Mouse (Mus musculus) cerebellum, postnatal 4 days (tissue): ENCODE measurements around the gene Arvcf.

Experiments
- DNase-seq, 2 experiments: peaks; one replicate each; pipeline ENCODE4 v3.0.0; 2022; ENCODE audit warnings: low spot score in 2 of 2, mixed read lengths in 1 of 2

Arvcf gene

DNA sequence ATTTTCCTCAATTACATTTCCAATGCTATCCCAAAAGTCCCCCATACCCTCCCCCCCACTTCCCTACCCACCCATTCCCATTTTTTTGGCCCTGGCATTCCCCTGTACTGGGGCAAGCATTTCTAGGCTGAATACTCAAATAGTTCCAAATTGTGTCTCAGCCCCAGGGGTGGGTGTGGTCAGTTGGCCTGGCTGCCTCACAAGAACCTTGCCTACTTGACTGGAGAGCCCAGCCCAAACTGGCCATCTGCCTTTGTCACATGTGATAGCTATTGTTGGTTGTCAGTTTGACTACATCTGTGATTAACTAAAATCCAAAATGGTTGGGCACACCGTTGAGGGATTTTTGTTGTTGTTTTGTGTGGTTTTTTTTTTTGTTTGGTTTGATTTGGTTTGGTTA lies 9.0 kb downstream of the Arvcf start:
- DNase-seq, result no peak

DNA sequence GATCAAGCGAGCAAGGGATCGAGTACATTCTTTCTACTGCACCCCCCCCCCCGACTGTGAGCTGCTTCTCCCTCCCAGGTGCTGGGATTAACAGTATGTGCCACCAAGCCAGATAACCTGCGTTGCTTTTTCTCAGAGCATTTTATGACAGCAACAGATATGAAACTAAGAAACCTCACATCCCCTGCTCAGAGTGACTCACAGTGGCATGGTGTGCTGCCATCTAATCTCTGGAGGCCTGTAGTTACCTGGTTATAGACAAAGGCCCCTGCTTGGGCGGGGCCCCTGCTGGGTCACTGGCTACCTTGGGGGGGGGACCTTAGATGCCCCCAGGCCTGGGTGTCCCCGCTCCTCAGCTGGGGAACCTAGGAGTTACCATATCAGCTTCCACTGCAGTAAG lies 10.0 kb downstream of the Arvcf start:
- DNase-seq, result no peak

DNA sequence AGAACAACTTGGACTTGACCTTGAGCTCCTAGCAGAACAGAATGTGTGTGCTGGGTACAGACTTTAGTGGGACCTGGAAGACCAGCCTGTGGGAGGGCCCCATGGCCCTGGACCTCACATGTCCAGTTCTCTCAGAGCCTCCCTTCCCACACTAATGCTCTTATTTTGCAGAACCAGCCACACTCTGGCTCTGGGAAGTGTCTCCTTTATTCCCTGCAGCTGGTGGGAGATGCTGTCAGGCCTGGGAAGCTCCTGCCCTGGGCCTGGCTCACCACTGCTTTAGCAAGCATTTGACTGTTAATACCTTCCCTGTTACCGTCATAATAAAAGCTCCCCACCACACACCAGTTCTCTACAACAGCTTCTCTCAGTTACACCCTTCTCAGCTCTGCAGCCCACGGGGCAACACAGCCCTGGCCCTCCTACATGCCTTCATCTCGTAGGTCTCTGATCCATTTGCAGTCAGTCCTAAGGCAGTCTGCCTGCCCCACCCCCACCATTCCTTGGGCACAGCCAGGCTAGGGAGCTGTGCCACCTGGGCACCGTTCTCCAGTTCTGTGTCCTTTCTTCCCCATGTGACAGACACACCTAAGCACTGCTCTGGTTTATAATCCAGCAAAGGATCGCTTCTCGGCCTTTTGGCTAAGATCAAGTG lies 12.3 kb downstream of the Arvcf start:
- DNase-seq, result no peak

DNA sequence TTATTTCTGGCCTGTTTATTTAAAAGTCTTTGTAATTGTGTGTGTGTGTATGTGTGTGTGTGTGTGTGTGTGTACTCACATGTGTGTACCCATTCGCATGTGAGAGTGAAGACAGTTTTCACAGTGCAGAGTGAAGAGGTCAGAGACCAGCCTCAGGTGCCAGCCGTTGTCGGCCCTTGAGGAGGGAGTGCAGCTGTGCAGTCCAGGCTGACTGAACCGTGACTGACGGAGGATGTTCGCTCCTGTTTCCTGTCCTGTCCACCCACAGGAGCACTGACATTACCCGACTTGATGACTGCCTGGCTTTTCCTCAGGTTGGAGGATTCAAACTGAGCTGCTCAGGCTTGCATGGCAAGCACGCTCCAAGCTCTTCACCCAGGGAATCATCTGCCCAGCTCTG lies 15.0 kb downstream of the Arvcf start:
- no peak for DNase-seq

DNA sequence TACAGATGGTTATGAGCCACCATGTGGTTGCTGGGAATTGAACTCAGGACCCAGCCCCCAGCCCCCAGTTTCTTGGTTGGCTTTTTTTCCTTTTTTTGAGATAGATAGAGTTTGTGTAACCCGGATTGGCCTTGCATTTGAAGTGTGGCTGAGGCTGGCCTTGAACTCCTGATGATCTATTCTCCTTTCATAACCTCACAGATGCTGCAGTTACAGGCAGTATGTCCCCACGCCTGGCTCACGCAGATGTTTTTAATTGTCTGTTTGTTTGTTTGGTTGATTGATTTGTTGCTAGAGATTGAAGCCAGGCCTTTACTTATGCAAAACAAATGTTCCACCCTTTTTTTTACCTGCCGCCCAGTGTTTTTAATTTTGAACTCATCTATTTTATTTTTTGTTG lies 18.9 kb downstream of the Arvcf start:
- no peak for DNase-seq

DNA sequence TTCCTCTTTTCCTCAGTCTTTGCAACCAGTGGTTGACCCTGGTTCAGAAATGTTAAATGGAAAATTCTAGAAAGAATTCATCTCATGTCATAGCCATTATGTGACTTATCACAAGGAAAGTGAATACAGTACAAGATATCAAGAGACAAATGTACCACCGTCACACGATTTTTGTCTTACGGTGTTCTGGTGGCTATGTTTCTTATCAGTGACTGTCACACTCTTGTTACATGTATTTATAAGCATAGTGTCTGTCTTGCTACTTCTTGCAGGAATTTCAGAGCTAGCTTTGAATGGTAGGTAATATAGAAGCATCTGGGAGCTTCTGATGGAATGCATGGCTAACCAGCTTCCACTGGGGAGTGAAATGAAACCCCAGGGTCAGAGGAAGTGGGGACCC lies 22.2 kb downstream of the Arvcf start:
- no peak for DNase-seq

DNA sequence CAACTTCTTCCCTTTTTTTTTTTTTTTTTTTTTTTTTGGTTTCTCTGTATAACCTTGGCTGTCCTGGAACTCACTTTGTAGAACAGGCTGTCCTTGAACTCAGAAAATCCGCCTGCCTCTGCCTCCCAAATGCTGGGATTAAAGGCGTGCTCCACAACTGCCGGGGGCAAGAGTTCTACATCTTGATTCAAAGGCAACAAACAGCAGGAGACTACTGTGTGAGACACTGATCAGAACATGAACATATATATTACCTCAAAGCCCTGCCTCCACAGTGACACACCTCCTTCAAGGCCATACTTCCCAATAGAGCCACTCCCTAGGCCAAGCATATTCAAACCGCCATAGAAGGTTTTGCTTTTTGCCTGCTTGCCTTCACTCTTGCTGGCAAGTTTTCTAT lies 25.6 kb downstream of the Arvcf start:
- no peak for DNase-seq

DNA sequence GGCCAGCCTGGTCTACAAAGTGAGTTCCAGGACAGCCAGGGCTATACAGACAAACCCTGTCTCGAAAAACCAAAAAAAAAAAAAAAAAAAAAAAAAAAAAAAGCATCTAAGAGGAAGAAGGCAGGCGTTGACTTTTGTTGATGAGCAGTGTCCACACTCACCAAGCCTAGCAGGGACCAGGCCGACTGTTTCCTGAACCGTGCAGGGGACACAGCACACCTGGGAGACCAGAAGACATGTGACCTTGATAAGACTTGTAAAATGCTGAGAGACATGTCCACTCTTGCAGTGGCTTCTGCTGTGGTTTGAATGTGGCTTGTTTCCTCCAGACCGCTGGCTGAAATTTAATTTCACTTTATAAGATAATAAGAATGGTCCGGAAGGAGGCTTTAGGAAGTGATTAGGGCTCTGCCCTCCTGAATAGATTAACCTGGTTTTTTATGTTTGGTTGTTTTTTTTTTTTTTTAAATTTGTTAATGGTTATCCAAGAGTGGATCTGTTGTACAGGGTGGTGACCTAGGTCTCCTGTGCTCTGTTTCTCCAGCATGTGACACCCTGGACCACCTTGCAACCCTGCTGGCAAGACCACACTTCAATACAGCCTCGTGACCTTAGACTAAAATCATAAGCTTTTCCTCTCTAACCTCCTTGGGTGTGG lies 28.4 kb downstream of the Arvcf start:
- no peak for DNase-seq

DNA sequence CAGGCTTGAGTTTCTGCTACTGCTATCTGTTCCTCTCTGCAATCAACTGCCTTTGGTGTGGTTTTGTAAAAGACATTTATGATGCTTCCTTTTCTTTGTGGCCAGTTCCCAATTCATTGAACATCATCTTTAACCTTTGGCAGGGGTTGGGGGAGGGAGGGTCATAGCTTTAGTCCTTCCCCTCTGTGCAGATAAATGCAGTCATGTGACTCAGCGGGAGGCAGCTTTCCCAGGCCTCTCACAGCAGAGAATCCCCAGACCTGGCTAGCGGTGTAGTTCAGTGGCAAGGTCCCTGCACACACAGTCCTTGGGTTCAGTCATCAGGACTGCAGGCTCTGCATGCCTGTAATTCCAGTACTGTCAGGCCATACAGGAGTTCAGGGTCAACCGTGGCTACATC lies 29.2 kb downstream of the Arvcf start:
- no peak for DNase-seq

DNA sequence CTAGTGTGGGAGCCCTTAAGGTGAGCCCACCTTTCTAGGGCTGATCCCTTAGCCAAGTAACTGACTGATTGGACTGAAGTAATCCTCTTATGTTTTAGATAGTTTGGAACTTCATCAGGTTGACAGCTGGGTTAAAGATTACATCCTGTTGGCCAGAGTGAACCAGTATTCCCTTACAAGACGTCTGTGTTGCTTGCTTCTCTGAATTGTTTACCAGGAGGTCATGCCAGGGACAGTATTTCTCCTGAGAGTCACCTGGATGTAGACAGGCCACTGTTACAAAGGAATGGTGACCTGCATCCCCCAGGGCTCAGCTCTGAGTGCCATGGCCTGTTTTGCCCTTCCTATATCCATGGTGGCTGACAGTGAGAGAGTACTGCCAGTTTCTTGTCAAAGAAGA lies 30.5 kb downstream of the Arvcf start:
- DNase-seq, result no peak

DNA sequence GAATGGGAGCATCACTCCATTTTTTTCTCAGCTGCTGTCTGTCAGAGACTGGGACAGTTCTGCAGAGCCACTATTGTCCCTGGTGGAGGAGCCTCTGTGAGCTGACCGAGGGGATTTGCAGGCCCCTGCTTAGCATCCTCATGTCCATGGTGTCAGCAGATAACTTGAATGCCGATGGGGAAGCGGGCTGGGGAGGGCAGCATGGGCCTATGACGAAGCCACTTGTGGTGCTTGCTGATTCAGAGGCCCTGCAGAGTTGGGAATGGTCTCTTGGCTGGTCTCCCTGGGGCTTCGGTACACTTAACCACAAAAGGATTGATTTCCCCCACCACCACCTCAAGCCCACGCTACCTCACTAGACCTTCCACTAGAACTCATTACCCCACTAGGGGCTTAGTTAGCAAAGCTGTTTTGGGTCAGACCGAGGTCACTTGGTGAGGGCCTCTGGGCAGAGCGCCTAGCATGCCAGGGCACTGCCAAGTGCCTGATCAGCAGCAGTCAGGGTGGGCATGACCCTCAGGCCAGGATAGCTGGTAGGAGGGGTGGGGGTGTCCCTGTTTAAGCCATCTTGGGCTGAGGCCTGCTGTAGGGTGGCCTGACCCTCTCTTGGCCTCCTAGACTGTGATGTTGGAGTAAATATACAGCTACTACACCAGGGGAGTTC lies 31.5 kb downstream of the Arvcf start:
- DNase-seq, result peak in 1 of 2 experiments; percentile 16

DNA sequence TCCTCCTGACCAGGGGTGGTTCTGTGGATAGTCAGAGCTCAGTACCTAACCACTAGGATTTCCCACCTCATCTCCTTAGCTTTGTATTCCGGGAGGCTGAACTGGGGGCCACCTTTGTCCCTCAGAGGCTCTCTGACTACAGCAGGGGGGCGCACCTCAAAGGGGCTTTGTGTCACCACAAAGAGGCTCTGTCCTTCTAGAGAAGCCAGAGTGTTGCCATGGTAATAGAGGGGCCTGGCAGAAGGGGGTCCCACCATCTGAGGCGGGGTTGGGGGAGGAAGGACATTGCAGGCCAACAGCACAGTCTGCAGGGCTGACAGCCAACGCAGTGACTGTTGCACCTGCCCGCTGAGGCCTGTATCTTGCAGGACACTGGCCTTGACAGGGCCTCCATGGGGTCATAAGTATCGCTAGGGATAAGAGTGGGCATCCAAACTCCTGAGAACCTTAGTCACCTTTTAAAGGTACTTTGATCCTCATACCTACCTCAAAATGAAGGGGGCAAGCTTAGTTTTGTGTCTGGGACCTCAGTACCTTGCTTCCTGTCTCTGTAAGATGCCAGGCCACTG lies 32.6 kb downstream of the Arvcf start:
- DNase-seq, result peak in 1 of 2 experiments; percentile 51

DNA sequence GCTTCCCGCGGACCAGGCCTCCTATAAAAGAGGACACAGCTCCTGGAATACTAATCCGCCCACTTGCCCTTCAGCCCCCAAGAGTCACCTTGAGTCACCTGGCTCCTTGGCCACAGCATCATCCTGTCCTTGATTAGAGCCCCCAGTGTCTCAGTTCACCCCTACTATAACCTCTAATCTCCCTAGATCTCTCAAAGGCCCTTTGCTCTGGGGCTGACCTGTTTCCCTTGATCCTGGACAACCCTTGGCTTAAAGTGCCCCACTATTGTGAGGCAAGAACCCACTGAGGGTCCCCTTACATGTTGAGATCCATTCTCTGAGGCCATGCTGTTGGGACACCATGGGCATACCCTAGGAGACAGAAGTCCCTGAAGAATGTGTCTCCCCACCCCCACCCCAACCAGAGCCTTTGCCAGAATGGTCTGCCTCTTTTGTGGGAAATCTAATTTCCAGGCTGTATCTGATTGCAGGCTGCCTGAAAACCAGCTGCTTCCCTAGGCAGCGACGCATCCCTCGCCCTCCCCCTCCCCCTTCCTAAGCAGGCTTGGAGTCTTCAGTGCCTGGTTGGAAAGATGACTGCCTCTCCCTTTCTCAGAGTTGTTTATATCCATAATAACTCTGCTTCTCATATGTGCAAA lies 33.8 kb downstream of the Arvcf start:
- no peak for DNase-seq

DNA sequence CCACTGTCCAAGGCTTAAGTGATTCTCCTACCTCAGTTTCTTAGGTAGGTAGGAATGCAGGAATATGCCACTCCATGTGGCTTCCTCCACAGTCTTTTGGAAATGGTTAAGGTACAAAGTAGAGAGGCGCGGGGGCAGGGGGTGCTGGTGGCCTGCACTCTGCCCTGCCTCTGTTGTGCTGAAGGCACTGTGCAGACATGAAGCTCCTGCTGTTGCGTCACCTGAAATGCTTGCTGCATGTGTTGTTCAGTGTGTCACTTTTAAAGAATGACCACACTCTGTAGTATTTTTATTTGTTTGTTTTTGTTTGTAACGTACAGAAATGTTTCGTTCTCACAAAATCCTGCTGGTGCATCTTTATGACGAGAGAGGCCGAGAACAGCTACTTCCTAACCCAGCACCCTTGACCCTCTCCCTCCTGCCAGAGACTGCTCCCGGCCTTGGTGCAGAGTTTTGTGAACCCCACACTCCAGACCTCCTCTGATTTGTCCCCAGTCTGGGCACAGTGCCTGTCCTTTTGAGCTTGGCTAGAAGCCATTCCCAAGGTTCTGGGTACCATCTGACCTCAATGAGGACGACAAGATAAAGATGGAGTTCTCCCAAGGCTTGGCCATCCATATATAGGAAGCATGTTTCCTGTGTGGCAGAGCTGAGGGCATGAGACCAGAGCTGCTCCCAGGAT lies 35.2 kb downstream of the Arvcf start:
- DNase-seq, result no peak

DNA sequence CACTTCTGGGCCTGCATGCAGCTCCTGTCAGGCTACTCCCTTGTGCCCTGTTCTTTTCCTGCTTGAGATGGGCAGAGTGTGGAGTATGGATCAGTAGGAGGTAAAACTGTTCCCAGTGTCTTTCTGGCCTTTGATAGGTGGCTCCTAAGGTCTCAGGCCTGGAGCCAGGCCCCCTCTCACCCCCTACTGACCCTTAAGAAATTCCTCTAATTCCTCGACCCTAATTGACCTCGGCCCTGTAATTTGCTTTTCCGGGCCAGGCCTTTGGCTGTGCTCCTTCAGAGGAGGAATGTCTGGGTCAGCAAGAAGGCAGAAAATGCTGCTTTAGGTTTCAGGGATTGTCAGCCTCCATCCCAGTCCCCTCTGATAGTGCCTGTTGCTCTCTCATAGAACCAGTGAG lies 35.8 kb downstream of the Arvcf start:
- no peak for DNase-seq

DNA sequence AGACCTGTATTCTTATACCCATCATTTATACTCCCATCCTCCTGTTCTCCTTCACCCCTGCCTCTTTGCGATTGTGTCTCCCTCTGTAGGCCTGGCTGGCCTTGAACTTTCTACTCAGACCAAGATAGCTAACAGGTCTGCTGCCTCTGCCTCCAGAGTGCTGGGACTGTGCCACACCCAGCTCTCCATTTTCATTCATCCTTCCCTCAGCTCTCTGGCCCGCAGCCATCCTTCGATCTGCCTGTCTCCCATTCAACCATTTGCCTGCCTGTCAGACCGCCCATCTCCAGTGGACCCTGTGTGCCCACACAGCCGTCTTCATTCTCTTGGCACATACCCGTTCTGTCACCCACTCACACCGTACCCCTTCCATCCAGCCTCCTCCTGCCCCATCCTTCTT lies 36.2 kb downstream of the Arvcf start:
- DNase-seq, result no peak

DNA sequence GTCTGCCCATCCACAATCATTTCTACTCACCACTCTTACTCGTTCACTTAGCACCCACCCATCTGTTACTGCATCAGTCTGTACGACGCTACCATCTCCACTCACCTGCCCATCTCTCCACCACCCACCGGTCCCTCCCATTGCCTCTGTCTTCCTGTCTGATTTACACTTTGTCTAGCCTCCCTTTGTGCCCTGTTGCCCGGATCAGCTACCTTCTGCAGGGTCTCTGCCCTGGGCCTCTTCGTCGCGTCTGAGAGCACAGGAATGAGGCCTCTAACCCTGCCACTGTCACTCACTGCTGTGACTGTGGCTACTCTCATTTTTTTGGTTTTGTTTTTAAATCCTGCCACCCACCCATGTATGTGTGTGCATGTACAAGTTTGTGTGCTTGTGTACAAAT lies 36.7 kb downstream of the Arvcf start:
- DNase-seq, result no peak

DNA sequence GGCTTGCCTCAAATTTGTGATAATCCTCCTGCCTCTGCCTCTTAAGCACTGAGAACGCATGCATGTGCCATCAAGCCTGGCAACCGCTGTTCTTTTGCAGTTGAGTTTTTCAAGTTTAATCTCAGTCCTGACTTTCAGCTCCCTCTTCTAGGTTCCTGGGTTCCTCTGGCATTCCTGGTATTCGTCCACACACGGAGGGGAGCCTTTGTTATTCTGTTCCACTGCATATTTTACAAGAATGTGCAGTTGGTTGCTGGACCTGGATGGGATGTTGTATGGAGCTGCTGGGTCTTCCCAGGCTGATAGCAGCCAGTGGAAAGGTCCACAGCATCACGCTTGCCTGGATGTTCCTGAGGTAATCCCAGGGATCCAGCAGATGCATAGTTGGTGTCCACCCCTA lies 37.4 kb downstream of the Arvcf start:
- DNase-seq, result no peak

DNA sequence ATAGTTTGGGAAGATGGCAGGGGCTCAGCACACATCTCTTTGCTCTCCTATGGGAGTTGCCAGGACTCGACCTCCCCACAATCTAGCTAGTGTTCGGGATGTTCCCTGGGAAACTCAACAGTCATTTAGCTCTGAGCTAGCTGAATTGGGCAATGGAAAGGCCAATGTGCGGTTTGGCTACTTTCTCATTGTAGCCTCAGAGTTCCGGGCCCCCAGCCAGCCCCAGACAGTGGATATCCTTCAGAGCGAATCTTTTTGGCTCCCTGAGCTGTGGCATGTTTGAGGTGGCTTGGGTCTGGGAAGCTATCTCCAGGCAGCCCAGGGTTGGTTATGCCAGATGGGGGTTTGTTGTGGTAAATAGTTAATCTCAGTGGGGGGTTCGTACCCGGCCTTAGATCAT lies 38.5 kb downstream of the Arvcf start:
- peak in 1 of 2 experiments; percentile 22 for DNase-seq

DNA sequence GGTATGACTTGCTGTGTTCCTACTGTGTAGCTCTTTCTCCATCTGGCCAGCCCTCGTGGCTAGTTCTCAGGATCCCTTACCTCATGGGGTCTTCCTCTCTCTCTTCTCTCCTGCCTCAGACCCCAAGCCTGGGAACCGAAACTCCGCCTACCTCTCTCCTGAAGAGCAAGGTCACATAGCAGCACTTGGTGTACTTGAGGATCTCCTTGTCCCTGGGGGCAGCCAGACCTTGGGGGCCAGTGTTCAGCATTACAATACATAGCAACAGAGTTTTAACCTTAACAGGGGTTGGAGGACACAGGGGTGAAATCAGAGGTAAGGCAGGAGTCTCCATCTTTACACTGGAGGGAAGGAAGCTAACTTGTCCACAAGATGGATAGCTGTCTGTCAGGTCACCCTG lies 39.0 kb downstream of the Arvcf start:
- no peak for DNase-seq

DNA sequence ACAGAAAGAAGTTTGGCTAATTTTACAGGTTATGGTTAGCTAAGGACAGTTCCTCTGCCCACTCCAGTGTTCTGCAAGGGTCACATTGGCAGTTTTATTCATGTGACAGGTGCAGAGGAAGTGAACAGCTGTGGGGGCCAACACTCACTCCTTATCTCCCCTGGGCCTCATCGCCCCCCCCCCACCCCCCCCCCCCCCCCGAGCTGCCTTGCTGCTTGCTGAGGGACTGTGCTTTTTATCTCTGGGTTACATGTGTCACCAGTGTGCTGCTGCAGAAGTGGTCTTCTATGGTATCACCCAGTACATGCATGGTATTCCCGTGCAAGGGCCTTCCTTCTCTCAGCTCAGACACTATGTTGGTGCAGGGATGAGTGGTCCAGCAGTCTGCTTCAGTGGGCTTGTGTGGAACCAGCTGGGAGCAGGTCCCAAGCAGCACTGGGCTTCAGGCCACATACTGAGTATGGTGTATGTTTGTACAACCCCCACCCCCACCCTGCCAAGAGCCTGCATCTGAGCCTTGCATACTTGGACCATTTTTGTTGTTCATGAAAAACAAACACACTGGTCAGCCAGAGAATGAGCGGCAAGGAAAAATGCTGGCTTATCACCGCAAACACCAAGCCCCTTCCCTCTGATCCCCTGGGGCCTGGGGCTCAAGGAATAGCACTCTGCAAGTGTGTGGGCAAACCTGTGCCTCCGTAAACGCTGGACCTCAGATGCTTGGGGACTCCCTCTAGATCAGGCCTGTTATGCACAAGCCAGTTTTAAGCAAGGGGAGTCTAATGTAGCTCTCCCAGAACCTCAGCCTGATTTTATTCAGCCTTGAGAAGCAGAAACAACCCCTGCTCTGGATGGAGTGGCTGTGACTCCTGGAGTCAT lies 40.0 kb downstream of the Arvcf start:
- no peak for DNase-seq
